Mouse (Mus musculus) testis, adult 2 months (tissue): ENCODE results near the gene Rdm1.

Experiments used
- CTCF ChIP-seq: fragments of 200-500 bp; IDR thresholded peaks from 2 replicates; pipeline ENCODE4 v1.5.1; 2012; ENCODE audit warnings: low read depth, mild to moderate bottlenecking, inconsistent platforms, low read length, moderate library complexity; ENCODE audit not compliant: control insufficient read depth, insufficient read depth, insufficient replicate concordance
- POLR2A ChIP-seq: fragments of 200-500 bp; IDR thresholded peaks from 2 replicates; pipeline ENCODE4 v1.6.1; 2012; ENCODE audit warnings: low read depth, mild to moderate bottlenecking, inconsistent platforms, low read length, moderate library complexity; ENCODE audit not compliant: control insufficient read depth

DNA sequence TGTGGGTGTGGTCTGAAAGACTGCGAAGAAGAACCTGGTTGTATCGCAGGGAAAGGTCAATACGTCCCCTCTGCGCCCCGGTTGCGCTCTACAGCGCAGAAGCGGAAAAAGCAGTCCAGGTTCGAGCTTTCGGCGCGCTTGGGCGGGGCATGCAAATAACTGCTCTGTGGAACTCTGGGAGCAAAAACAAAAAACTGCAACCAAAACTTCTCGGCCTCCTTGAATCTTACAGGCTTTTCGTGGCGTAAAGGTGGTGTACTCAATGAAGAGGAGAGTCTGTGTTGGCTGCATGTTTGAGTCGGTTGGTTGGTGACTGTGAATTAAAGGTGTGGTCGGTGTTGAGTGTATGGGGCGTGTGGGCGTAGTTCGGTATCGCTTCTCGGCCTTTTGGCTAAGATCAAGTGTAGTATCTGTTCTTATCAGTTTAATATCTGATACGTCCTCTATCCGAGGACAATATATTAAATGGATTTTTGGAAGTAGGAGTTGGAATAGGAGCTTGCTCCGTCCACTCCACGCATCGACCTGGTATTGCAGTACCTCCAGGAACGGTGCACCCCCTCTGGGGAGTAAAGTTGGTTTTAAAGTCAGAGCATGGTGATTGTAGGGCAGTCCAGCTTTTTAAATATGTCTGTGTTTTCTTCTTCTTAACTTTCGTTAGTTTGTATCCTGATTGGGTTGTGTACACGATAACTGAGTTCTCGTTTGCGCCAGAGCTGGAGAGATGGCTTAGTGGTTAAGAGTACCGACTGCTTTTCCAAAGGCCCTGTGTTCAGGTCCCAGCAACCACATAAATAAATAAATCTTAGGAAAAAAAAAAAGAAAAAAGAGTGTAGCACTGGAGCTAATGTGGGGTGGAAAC lies at the start of gene Rdm1:
- no peak for TF ChIP-seq CTCF
- peak; percentile 91 for TF ChIP-seq POLR2A
